Mouse (Mus musculus) heart, adult 2 months (tissue): Measurements from ENCODE around the gene Yy1.

Experiments
- CTCF ChIP-seq: fragments of 200-600 bp; IDR thresholded peaks from 2 replicates; pipeline ENCODE4 v1.8.1; 2022; ENCODE audit warnings: antibody characterized with exemption, mild to moderate bottlenecking, moderate library complexity
- EP300 ChIP-seq: fragments of 200-500 bp; IDR thresholded peaks from 2 replicates; pipeline ENCODE4 v1.6.1; 2011; ENCODE audit warnings: low read depth, low read length, control low read depth; ENCODE audit not compliant: insufficient read depth

DNA sequence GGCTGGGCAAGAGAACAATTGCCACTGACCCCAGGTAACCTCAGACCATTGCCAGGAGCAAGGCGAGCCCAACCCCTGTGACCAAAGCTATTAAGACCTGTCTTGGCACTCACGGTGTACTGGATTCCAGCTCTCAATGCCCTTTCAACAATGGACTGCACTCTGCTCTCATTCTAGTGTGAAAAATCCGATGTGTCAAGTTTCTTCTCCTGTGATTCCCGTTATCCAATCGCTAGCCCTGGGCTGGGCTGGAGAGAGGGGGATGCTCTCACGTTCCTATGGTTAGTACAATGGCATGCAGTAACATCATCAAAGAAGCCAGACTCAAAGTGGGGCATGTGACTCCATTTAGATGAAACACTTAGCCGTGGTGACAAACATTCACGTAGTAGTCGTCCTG lies 41.0 kb upstream of the Yy1 start:
- TF ChIP-seq EP300, result no peak
- TF ChIP-seq CTCF, result no peak
